Mouse (Mus musculus) adrenal gland, postnatal 25 days (tissue): Measurements from ENCODE around the gene Gas7. TPM values are rescaled to one million over a fixed set of nuclear protein-coding genes. Genes with fewer than 3 reads are reported as not detected.

ENCODE experiments used
- DNase-seq: peaks from one replicate; pipeline ENCODE4 v3.0.0; 2021; ENCODE audit warnings: mixed read lengths
- total RNA-seq: library from RNA; stranded (reverse); gene quantifications from 2 replicates; pipeline ENCODE4 v1.2.3, GENCODE M21; 2021

Gas7 gene
- total RNA-seq, 1 experiment from 2014 or later = 36.1 TPM

DNA sequence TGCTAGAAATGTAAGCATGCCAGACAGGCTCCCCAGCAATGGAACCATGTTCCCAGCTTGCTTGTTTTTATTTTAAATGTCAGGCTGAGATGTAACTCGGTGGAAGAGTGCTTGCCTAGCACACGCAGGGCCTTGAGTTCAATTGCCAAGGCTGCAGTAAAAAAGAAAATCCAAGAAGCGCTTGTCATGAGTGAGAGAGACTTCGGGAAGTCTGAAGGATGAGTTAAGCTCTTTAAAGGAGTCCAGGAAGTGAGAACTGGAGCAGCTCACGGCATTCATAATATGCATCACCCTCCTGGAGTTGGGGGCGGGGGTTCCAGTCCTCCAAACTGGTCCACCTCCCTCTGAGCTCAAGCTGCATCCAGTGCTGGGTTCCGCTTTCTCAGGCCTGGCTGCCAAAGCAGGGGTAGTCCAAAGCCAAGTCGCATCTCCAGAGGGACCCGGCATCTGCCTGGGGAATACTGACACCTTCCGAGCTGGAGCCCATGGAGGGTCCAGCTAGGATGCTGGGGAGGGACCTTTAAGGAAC lies 34.5 kb downstream of the Gas7 start:
- DNase-seq = peak; percentile 28

DNA sequence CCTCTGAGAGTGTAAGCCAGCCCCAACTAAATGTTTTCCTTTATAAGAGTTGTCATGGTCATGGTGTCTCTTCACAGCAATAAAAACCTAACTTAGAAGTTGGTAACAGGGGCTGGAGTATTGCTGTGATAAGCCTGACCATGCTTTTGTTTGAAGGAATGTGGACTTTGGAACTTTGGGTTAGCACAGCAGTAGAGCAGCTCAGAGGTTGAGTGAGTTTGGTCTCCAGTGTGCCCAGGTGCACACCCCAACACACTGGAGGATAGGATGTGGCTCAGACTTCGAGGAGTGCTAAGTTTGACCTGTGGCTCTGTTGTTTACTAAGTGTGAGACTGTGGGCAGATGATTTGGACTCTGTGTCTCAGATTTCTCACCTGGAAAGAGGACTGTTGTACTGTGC lies 41.6 kb downstream of the Gas7 start:
- no peak for DNase-seq

DNA sequence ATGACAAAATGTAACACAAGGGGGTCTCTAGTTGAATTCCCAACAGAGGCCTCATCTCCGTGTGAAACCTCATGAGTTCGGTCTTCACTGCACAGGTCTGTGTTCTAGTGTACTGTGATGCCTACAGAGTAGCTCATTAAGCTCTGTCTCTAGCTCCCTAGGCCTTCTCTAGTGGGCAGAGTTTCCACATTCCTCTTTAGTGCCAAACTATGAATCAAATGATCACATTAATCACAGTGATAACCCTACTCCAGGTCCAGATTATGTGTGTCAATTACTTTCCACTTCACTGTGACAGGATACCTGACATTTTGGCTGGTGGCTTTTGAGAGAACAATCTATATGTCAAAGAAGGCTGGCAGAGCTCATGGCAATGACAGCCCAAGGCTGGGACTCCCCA lies 44.9 kb downstream of the Gas7 start:
- DNase-seq = no peak

DNA sequence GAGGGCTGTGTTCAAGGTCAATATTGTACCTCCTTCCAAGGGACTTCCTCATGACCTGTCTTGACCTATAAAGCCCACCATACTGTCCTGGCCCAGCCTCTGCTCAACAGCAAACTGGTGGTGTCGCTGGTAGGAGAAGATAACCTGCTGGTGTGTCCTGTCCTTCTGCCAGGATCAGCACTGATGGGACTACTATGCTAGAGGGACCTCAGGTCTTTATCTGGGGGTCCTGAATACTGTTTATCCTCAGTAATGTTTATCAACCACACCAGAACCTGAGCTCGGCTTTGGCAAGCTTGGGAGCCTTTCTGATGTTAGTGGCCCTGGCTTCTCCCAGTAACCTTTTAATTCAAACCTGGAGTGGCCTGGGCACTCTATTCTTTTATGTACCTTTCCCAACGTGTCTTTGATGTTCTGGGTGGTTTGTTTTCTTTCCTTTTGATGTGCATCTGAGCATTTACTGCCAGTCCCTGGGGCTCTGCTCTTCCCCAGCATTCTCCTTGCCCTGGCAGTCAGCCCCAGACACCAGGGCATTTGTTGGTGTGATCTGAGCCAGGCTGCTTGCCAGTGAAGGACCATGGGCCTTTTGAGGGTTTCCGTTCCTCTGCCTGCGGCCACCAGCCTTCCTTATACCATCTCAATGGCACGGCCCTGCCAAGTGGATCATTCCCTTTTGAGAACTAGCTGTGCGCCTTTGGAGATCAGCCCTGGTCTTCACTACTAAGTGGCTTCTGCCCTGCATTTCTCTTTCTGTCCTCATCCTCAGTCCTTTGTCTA lies 46.4 kb downstream of the Gas7 start:
- no peak for DNase-seq

DNA sequence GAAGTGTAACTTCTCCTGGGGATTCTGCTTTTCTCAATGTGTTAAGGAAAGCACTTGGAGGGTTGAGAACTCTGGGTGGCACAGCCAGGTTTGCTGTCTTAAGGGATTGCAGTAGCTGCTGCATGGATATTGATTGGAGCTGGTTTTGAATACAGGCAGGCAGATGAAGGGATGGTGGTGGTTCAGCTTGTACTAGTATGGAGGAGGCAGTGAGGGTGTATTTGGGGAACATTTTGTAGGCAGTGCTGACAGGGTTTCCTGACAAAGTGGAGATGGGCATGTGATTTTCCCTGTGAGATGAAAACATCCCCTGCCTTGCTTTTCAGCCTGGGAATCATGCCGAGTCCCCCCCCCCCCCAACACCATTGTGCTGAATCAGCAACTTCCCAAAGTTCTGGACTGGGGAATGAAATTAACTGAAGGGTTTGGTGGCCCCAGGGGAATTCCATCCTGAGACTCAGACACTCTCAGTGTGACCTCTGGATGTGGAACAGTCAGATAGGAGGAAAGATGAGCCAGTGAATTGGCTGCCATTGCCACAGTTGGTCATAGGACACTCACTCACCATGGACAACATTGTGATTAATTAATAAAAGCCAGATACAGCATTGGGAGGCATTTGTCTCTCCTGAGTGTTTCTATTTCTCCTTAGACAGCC lies 54.1 kb downstream of the Gas7 start:
- DNase-seq = no peak

DNA sequence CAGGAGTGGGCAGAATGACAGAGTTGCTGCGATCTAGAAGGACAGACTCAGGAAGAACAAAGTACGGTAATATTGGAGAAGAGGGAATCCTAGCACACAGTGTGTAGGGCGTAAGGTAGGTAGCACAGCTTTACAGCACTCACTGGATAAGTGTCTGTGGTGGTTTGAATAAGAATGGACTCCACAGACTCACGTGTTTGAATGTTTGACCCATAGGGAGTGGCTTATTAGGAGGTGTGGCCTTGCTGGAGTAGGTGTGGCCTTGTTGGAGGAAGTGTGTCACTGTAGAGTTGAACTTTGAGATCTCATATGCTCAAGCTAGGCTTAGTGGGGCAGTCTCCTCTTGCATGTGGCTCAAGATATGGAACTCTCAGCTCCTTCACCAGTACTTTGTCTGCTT lies 55.6 kb downstream of the Gas7 start:
- DNase-seq = no peak

DNA sequence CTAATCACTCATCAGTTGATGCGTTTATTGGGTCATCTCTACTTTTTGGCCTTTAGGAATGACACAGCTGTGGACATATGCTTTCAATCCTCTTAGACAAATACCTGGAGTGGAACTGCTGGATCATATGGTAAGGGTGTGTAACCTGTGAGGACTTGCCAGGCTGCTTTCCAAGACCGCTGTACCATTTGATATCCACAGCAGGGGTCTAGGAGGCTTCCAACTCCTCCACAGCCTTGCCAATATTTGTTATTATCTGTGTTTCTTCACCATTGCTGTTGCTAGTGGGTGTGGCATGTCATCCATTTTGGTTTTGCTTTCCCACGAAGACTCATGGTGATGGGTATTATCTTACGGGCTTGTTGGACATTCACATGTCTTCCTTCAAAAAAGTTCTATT lies 57.8 kb downstream of the Gas7 start:
- DNase-seq = no peak

DNA sequence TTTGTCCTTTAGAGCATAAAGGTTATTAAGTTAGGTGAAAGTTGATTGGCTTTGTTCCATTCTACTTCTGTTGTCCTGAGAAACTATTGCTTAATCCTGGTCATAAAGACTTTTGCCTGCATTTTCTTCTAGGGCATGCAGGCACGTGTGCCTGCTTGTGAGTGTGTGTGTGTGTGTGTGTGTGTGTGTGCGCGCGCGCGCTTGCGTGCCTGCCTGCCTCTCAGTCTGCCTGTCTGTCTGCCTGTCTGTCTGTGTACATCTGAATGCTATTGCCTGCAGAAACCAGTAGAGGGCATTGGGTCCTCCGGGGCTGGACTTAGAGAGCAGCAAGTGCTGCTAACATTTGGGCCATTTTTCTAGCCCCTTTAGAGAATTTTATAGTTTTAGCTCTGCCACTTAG lies 59.2 kb downstream of the Gas7 start:
- DNase-seq = no peak

DNA sequence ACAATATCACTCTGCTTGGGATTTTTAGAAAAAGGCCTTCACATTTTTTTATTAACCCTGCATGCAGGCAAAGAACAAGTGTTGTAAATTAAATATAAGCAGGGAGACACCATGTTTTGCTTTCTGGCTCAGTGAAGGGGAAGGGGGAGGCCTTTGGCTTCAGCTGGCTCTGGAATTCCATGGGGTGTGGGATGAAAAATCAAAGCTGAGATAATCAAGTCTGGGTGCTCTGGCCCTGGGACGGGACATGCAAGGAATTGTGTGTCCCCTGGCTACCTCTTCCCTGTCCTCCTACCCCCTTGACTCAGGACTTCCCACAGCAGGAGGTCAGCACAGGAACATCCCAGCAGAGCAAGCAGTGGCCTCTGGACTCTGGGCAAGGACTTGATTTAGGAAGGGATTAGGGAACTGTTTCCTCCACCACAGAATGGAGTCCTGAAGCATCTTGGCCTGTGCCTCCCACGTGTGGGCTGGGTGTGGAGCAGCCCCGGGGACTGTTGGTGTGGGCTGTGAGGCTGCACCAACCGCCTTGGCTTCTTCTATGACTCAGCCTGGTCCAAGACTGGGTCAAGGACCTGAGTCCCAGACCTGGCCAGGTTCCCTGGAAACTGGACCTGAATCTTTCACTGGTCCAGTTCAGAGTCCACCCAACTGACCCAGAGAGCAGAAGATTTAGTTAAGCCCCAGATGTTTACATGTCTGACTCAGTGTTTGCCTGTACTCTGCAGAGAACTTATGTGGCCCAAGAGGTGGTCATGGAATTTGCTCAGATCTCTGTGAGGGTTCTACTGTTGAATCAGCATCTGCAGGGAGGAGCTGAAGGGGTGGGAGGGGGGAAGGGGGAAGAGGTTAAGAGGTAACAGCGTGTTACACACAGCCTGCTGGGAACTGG lies 60.0 kb downstream of the Gas7 start:
- peak; percentile 64 for DNase-seq

DNA sequence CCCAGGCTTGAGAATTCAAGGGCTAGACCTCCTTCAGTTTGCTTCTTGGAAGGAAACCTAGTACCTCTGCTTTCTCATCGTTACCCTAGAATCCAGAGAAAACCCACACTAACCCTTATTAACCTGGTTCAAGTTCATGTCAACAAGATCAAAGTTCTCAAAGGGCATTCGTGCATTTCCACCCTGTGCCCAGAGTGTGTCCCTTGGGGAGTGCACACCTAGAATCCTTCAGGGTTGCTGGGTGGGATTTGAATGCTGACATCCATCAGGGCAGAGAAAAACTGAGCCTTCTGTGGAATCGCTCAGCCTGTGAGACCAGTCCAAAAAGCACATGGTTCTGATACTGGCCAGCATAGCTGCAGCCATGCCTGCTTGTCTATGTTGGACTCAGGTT lies 60.7 kb downstream of the Gas7 start:
- no peak for DNase-seq

DNA sequence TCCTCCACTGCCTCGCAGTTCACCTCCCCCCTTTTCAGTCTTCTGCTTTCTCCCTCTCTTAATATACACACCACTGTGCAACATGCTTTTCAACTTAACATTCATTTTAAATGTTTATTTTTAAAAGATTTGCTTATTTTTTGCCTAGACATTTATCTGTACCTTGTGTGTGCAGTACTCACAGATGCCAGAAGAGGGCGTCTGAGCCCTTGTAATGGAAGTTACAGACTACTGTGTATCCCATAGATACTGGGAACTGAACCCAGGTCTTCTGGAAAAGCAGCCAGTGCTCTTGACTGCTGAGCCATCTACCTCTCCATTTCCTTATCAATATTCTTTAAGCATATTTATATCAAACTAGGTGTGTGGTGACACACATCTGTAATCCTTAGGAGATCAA lies 62.5 kb downstream of the Gas7 start:
- no peak for DNase-seq

DNA sequence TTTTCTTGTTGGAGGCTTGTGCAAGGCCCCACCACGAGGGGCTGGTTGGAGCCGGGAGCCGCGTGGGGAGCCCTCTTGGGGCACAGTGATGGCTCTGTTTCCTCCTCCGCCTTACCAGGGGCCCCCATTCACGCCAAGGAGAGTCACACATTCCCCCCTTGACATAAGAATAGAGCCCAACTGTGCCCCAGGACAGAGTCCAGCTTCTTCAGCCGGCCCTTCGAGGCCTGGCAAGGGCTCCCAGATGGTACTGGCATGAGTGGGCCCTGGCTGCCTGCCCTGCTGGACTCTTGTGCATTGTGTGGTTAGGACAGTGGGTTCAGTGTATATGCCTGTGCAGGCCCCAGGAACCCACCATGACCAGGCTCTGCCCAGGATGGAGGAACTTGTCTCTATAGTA lies 63.7 kb downstream of the Gas7 start:
- DNase-seq = no peak

DNA sequence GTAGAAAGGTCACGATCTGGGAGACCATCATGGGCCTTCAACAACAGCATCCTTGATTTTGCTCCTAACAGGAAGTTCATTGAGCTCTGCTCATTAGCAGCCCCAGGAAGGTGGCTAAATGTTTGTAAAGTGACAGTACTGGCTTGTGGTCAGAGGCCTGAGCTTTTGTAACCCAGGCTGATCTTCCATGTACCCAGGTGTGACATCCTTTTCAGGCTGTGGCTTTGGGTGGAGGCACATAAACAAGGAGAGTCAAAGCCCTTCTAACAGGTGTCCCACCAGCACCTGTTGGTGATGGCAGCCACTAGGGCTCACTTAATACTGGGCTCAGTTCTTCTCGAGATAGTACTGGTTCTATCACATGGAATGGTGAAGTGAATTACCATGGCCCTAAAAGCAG lies 67.4 kb downstream of the Gas7 start:
- no peak for DNase-seq

DNA sequence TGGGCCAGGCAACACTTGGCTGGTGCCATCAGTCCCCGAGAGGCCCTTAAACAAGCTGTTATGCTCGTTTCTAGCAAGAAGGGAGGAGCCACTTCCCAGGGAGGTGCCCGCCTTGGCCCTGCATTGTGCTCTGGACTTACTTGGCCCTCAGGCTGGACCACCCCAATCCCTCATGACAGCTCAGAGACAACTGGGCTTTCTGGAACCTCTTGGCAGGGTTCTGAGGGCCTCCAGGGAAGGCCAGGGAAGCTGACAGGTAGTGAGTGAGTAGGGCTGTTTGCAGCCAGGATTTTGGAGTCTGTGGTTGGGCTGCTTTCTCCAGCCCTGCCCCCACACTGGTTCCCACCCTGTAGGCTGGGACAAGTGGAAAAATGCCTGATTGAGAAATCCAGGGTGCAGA lies 68.6 kb downstream of the Gas7 start:
- DNase-seq = no peak

DNA sequence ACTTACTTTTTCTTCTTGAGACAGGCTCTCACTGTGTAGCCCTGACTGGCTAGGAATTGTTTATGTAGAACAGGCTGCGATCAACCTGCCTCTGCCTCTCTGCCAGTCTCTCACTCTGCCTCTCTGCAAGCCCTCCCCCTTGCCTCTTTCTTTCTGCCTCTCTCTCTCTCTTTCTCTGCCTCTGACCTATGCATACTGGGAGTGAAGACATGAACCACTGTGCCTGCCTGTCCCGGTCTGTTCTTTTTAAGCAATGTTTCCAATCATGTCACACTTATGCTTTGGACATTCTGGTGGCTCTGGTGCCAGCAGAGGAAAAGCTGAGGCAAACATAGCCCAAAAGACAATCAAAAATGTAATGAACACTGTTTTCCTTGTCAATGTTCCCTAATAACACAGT lies 69.5 kb downstream of the Gas7 start:
- no peak for DNase-seq

DNA sequence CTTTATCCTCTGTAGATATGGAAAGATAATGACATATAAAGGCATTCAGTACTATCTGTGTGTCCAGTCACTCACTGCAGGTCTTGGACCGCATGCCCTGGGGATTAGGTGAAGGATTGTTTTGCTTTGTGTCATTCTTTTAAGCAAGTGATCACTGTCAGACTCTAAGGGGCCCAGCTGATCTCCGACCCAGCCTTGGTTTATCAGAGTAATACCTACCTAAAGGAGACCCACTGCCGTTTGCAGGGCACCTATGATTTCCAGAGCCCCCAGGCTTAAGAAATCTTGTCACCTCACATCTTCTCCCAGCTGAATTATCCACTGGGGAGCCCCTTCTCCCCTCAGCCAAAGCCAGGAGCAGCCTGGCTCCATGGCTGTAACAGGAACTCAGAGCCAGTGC lies 70.6 kb downstream of the Gas7 start:
- DNase-seq = no peak

DNA sequence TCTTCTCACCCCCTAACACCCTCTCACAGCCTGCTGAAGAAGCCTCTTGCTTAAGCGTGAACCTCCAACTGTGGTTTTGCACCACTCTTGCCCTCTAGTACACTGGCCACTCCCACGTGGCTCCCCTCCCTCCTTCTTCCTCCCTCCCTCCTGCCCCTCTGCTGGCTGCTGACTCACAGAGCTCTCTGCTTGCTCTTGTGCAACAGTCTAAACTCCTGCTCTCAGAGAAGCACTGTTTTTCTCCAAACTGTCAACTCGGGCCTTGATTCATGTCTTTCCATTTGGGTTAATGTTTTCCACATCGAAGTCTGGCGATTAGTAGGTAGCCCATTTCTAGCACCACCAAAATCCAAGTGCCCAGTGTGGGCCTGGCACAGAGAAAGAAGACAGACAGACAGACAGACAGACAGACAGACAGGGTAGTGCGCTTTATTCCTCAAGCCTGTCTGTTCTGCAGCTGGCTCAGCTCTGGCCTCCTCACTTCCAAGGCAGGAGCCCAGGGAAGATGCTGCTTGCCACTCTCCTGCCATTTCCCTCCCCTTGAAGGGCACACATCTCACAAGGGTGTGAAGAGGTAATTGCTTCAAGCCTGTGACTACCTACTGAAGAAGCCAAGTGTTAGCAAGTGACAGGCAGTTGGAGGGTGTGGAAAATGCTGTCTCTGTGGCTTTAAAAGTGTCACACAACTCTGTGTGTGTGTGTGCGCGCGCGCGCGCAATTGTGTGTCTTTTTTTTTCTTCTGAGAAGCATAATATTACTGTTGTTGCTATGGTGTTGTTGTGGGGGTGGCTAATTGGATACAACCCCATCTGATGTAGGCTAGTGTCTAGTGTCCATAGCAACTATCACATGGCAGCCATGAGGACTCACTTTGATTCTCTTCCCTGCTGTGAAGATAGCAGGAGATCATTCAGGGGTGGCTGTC lies 71.6 kb downstream of the Gas7 start:
- peak; percentile 74 for DNase-seq

DNA sequence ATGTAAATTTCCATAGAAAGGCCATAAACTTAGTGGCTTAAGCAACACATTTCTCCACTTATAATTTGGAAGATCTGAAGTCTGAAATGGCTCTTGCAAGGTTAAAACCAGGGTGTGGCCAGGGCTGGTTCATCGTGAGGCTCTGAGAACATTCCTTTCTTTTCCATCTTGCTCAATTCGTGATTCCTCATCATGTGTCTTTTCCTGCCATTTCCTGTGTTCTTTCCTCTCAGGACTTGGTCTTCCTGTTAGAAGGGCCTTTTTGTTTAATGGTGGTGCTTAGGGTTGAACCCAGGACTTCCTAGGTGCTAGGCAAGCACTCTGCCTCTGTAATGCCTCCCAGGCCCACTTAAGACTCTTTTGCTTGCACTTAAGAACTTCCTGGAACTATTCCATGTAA lies 76.0 kb downstream of the Gas7 start:
- no peak for DNase-seq

DNA sequence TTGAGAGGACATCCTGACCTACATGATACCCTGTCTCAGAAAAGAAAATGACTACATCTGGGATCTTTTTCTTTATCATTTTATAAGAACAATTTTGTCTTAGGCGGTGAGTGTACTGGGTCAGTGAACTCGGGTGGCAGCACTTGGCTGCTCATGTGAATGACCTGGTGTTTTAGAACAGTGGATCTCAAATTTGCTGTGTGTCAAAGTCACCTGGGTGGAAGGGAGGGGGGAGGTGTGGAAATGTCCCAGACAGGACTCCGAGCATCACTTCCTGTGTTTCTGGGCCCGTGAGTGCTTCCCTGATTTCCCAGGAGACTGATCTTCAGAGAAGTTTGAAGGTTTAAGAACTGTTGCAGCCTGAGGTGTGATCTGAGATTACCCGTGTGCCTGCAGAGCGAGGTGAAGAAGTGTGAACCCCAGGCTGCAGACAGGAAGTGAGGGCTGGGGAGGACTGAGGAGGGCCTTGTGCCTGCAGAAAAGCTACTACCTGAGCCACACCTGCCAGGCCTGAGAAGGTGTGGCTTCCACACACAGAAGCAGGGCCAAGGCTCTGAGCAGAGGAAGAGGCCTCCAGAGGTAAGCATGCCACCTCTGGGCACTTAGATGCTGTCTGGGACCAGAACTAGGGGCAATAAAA lies 76.8 kb downstream of the Gas7 start:
- no peak for DNase-seq

DNA sequence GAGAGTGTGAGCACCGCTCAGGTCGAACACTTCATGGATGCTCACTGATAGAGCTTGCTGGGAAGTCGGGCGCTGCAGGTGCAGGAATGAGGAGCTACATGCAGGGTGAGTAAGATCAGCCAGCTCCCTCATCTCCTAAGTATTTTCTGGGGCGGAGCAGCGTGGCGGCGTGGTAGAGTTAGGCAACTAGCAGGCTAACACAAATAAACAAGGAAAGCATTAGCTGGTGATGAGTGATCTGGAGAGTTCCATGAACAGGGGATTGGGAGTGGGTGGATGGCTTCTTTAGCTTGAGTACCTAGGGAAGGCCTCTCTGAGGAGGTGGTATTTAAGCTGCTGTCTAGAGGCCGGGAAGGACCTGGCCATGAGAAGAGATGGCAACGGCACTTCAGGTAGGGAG lies 77.5 kb downstream of the Gas7 start:
- DNase-seq = no peak

DNA sequence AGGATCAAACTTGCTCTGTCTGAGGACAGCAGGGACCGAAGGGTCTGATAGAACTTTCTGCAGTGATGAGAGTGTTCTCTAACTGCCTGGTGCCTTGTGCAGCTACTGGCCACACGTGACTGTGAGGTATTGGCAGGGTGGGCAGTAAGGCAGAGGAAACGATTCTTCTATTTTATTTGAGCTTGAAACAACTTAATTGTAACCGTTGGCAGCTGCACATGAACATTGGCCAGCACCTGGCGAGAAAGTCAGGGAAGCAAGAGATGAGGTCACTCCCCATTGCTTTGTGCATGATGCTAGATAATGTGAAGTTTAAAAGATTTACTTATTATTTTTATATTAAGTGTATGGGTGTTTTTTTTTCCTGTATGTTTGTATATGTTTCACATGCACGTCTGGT lies 77.9 kb downstream of the Gas7 start:
- no peak for DNase-seq
